Mouse (Mus musculus) T-cell, adult 2 months (primary cell): ENCODE data around the gene Hyal3.
A peak's percentile ranks its signal among the peaks of the same experiment; 100 is the strongest.
"Not testable (repeated sequence)": the region's sequence is repeated elsewhere in the genome, so short reads cannot be mapped to it uniquely, and the experiment has no call there.

Experiments
- DNase-seq: peaks from one replicate; pipeline ENCODE4 v3.0.0; 2022; ENCODE audit warnings: low spot score

The Hyal3 gene

GRCm38 (mm10) chr9:107550491-107551116 lies 30.0 kb upstream of the Hyal3 start:
- no peak for DNase-seq

DNA sequence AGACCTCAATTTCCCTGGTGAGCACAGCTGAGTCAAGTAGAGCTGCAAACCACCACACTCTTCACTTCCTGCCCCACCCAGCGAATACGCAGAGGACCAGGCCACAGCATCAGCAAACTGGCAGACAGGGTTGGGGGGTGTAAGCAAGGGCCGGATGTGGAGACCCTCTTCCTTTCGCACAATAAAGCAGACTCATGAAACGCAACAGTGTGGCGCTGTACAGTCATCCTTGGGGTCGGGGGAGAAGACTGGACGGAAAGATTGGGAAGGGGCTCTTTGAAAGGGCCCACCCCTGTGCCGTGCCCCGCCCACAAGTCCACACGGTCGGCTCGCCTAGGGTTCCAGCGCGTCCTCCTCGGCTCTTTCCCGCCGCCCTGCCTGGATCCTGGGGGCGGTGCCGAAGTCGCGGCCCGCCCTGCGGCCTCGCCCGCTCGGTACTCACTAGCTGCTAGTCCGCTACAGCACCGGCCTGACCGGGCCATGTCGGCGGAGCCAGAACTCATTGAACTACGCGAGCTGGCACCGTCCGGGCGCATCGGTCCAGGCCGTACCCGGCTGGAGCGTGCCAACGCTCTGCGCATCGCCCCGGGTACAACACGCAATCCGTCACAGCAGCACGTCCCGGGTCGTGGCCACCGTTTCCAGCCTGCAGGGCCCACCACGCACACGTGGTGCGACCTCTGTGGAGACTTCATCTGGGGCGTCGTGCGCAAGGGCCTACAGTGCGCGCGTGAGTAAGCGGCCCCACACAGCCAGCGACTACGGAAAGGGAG lies 29.3 kb upstream of the Hyal3 start, which contains the start of gene Rassf1:
Rassf1 (plus strand) TSS at position 439 of the 773 bp plus-strand sequence.
- peak; percentile 91 for DNase-seq

GRCm38 (mm10) chr9:107551890-107552355 lies 28.7 kb upstream of the Hyal3 start:
- no peak for DNase-seq

DNA sequence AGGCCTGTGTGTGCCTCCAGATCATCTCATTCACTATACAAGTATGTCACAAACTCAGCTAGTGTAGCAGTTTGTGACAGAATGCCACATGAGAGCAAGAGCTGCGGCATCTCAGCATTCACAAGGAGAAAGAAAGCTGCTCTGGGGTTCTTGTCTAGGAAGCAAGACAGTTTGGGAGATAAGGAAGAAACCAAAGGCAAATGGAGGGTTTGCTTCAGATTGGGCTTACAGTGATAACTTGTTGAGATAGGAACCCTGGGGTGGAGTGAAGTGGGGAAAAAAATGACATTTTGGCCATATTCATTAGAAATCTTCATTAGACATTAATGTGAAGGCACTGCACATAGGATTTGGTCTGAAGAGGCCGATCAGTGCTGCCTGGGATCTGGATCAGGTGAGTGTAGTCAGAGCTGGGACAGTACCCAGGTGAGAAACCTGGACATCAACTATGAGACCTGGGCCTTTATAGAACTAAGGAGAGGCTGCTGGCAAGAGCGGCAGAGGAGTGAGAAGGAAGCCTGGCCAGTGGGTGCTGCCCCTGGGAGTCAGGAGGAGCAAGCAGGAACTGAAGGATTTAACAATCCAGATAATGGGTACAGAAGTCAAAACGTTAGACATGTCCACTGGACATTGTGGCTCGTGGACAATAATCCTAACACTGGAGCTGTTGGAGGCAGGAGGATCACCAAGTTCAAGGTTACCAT lies 27.8 kb upstream of the Hyal3 start:
- DNase-seq = no peak

- DNase-seq = peak; percentile 41
These were observed 26.9 kb upstream of the Hyal3 start for GRCm38 (mm10) chr9:107553541-107554318.

- peak; percentile 98 for DNase-seq
These were observed 26.2 kb upstream of the Hyal3 start for GRCm38 (mm10) chr9:107554319-107554825.

DNA sequence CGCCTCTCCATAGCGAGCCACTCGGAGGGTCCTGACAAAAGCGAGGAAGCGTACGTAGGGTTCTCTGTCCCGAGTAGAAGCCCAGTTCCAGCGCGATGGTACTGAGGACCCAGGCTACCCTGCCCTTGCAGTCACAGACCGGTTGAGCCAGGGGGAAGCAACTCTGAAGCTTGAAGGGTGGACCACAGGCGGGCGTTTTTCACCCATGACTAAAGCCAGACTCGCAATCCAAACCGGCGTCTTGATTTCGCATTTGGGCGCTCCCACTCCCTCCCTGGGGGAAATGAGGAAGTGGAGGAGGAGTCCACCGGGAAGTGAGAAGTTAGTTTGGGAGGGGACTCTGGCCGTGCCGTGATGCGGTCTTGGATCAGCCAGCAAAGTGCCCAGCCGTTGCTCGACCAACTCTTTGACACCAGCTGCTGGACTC lies 25.6 kb upstream of the Hyal3 start:
- DNase-seq = no peak

GRCm38 (mm10) chr9:107555701-107556100 lies 24.9 kb upstream of the Hyal3 start:
- no peak for DNase-seq

- DNase-seq = no peak
These were observed 24.3 kb upstream of the Hyal3 start for GRCm38 (mm10) chr9:107556346-107556745.

GRCm38 (mm10) chr9:107563029-107563581 lies 17.5 kb upstream of the Hyal3 start, which contains the start of gene Tusc2:
Tusc2 (plus strand) TSS chr9:107563255.
- peak; percentile 92 for DNase-seq

DNA sequence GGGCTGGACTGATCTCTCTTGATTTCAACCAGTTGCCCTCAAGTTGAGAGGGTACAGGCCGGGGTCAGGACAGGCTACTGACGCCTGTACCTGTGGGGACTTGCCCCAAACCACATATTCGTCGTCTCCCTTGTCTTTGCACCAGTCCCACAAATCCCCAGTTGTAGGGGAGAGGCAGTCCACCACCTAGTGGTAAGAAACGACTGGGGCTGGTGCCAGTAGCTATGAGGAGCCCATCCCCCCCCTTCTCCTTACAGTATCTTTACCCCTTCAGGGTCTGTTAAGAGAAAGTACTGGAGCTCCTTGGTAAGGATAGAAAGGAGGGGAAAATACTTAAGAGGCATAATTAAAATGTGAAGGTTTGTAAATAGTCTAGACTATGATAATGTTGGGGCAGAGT lies 15.1 kb upstream of the Hyal3 start:
- not testable (repeated sequence) for DNase-seq

DNA sequence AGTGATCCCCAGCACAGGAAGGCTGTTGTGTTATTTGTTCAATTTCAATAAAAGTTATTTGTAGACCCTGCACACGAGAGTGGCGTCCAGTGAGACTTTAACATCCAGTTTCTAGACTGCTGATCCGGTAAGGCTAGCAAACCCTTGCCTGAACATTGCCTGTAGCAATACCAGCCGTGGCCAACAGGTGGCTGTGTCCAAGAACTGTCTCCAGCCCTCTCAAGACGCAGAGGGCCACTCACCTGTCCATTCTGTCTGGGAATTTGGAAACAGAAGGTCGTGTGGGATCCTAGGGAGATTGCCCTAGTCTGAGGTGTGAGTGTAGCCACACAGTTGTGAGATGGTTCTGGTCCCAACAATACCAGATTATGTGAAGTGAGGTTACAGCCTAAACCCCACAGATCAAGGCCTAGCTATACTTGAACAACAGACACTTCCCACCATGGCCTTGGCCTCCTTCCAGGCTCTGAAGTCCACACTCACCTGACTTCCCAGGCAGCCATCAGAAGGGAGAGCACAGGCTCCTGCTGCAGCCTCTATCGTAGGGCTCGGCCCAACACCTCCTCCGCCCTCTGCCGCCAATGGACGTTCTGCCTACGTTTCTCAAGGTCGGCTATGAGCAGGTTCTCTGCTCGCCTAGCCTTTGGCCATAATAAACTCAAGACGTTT lies 14.4 kb upstream of the Hyal3 start:
- peak; percentile 53 for DNase-seq

DNA sequence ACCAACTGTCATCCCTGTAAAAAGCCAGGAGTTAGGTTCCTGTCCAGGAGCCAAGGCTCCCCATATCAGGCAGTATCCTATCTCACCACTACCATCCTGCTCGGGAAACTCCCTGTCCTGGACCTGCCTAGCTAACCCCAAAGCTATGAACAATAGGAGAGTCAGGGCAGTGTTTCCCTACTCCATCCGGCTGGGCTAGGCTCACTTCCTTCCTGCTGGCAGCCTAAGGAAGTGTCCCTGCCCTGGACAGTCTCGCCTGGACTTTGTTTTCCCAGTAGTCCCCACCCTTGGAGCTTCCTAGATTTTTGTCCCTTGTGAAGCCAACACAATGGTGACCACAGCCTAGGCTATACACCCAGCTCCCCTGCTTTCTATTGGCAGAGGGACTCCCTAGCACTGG lies 13.8 kb upstream of the Hyal3 start:
- DNase-seq = no peak

DNA sequence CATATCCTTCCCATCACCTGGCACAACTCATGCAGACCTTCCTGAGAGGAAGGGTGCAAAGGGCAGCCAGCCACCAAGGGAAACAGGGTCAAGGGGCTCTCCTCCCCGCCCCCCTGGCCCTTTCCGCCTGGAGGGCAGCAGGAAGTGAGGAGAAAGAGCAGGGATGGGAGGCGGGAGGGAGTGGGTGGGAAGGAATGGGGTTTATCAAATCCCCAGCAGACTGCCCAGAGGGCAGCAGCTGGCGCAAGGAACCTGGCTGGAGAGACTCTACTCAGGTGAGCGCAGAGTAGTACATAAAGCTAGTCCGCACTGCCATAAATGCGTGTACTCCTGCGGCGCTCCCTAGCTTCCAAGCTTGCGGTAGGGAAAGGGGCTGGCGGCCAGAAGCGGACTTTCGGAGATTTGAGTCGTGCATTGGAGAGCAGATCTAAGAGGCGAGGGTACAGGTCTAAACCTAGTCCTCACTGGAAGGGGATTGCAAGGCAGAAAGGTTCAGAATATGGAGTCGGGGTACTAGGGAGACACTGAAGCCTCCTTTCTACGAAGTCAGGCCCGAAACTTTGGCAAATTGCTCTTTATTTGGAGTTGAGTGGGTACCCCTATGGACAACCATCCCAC lies 12.8 kb upstream of the Hyal3 start, which contains the start of gene Hyal2:
Hyal2 (plus strand) TSS at position 244 of the 618 bp plus-strand sequence.
- DNase-seq = no peak

- DNase-seq = peak; percentile 72
These were observed 12.0 kb upstream of the Hyal3 start for GRCm38 (mm10) chr9:107568331-107569261.

DNA sequence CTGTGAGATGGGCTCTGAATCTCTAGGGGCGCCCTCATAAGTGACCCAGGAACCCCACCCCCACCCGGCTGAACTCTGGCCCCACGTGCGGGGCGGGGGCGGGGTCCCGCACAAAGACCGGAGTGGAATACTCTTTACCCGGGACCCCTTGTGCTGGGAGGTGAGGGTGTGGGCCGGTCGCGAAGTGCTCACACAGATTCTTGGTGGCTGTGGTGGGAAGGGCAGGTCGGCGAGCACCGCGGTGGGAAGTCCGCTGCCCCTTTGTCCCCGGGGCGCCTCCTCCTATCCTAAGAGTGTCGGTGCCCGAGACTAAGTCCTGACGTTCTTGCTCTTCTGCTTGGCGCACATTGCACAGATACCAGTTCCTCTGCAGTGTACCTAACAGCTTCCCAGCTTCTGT lies 11.3 kb upstream of the Hyal3 start:
- DNase-seq = no peak

DNA sequence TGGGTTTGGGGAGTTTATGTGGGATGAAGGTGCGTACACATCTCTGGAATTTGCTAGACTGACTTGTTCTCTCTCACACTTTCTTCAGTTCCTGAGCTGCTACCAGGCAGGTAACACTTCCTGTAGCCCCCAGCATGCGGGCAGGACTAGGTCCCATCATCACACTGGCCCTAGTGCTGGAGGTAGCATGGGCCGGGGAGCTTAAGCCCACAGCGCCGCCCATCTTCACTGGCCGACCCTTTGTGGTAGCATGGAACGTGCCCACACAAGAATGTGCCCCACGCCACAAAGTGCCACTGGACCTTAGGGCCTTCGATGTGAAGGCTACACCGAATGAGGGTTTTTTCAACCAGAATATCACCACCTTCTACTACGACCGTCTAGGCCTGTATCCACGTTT lies 10.6 kb upstream of the Hyal3 start:
- DNase-seq = no peak

- DNase-seq = no peak
These were observed 9.8 kb upstream of the Hyal3 start for GRCm38 (mm10) chr9:107570845-107571244.
